Mouse (Mus musculus) liver, embryonic 12.5 days (tissue): ENCODE results near the gene Acbd4. TPM values are rescaled to one million over a fixed set of nuclear protein-coding genes. Genes with fewer than 3 reads are reported as not detected.

Experiments
- ATAC-seq: fragments of 200-750 bp; cut with Nextera tagmentation; 2 replicates; pipeline ENCODE4 v1.8.0; 2017; ENCODE audit warnings: moderate number of reproducible peaks, mild to moderate bottlenecking, moderate library complexity
- H3K27ac ChIP-seq: fragments of 300-500 bp; sonication (generic); 2 replicates; pipeline ENCODE4 v1.5.1; 2016; ENCODE audit warnings: mild to moderate bottlenecking
- H3K27me3 ChIP-seq: fragments of 300-500 bp; sonication (generic); replicated peaks from 2 replicates; pipeline ENCODE4 v1.6.1; 2016; ENCODE audit warnings: mild to moderate bottlenecking, moderate library complexity
- H3K36me3 ChIP-seq: fragments of 300-500 bp; sonication (generic); 2 replicates; pipeline ENCODE4 v1.6.1; 2016; ENCODE audit warnings: mild to moderate bottlenecking, moderate library complexity
- H3K4me1 ChIP-seq: fragments of 300-500 bp; sonication (generic); 2 replicates; pipeline ENCODE4 v1.6.1; 2016
- H3K4me2 ChIP-seq: fragments of 300-500 bp; sonication (generic); 2 replicates; pipeline ENCODE4 v1.6.1; 2016; ENCODE audit warnings: mild to moderate bottlenecking, moderate library complexity
- H3K4me3 ChIP-seq: fragments of 300-500 bp; sonication (generic); 2 replicates; pipeline ENCODE4 v1.5.1; 2016; ENCODE audit warnings: mild to moderate bottlenecking, moderate library complexity
- H3K9ac ChIP-seq: fragments of 300-500 bp; sonication (generic); 2 replicates; pipeline ENCODE4 v1.6.1; 2016; ENCODE audit warnings: mild to moderate bottlenecking, moderate library complexity
- H3K9me3 ChIP-seq: fragments of 300-500 bp; sonication (generic); replicated peaks from 2 replicates; pipeline ENCODE4 v1.6.1; 2016; ENCODE audit warnings: mild to moderate bottlenecking, moderate library complexity
- WGBS: fragments of 180-500 bp; shearing (Covaris S2); methylation state at CpG from one replicate; pipeline ENCODE4 v1.1.7; 2016; ENCODE audit not compliant: insufficient replicate concordance; 5-methylcytosine and 5-hydroxymethylcytosine counted together
- polyA plus RNA-seq: library from polyadenylated mRNA; unstranded; fragments of >200 nt; fragmentation: Nextera tagmentation; extraction: Ambion mirVana; gene quantifications from 2 replicates; pipeline ENCODE4 v1.2.1, GENCODE M21; 2016

Acbd4 gene
- polyA plus RNA-seq, 1 experiment from 2014 or later = 40.6 TPM

DNA sequence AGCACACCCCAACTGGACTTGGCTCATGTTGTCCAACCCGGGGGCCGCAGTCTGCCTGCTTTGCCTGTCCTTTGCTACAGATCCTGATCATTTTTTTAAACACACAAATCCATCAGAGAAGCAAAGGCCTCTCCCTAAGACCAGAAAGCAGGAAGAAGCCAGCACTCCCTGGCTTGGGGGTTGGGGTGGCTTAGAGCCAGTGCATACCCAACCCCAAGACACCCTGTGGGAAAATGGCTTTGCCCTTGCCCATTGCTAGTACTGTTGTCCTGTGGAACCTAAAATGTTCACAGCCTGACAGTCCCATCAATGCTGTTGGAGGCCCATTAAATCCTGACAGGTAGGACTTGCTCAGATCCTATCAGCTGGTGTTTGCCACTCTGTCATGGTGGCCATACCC is 31.8 kb upstream of the Acbd4 start:
- no peaks in the 10 kb centered on the region for H3K9me3 ChIP-seq
- ATAC-seq = no peak
- H3K27me3 ChIP-seq = no peaks in the 10 kb centered on the region
- 0 out of 2 replicates have a peak, but pooled peaks cover 7% of the 10 kb centered on the region for H3K4me1 ChIP-seq
- H3K9ac ChIP-seq = no peak overlapping the region
- H3K27ac ChIP-seq = no peak overlapping the region
- H3K36me3 ChIP-seq = peaks cover 63% of the 10 kb centered on the region
- 93% methylated on average over 2 of the region's 2 CpGs for WGBS
- H3K4me3 ChIP-seq = no peak overlapping the region
- no peak overlapping the region for H3K4me2 ChIP-seq

DNA sequence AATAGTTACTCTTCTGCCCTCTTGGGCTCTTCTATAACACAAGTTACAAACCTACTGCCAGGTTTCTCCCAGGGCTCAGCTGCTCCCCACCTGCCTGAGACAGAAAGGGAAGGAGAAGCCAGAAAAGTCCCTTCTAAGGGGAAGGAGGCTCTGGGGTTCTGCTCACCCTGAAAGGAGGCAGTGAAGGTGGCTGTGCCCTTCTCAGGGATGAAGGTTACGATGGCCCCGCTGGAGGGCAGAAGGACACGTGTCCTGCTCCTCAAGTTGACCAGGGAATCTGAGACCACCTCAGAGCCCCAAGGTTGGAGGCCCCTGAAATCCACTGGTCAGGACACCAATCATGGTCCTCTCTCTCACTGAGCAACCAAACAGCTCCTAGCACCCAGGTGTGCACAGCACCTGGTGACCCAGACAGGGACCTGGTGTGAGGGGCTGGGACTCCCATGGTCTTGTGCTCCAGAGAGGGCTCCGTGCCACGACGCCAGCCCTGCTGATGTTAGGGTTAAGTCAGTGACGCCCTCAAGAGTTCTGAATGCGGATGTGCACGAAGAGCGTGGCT is 31.1 kb upstream of the Acbd4 start:
- H3K36me3 ChIP-seq = peaks cover 58% of the 10 kb centered on the region
- H3K4me3 ChIP-seq = no peak overlapping the region
- H3K27me3 ChIP-seq = no peaks in the 10 kb centered on the region
- H3K9ac ChIP-seq = no peak overlapping the region
- H3K4me1 ChIP-seq = 0 out of 2 replicates have a peak, but pooled peaks cover 7% of the 10 kb centered on the region
- no peak overlapping the region for H3K4me2 ChIP-seq
- H3K27ac ChIP-seq = no peak overlapping the region
- no peaks in the 10 kb centered on the region for H3K9me3 ChIP-seq
- no peak for ATAC-seq
- WGBS = 90% methylated on average over 10 of the region's 10 CpGs

DNA sequence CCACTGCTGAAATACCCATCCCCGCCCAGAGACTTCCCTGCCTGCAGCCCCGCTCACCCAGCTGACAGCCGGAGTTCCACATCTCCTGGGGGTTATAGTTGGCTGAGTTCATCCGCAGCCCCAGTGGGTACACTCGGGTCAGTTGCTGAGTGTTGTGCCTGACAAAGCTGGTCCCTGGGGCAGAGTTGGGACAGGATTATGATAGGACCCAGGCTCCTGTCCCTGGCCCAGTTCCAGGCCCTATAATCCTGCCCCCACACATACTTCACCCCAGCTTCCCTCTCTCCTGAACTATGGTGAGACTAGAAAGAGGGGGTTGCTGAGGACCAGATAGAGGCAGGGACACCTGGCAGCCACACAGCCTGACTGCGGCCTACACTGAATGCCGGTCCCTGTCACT is 27.8 kb upstream of the Acbd4 start:
- no peak overlapping the region for H3K27ac ChIP-seq
- H3K4me2 ChIP-seq = no peak overlapping the region
- no peak for ATAC-seq
- 81% methylated on average over 7 of the region's 7 CpGs for WGBS
- H3K9ac ChIP-seq = no peak overlapping the region
- H3K4me1 ChIP-seq = 0 out of 2 replicates have a peak, but pooled peaks cover 7% of the 10 kb centered on the region
- H3K36me3 ChIP-seq = peaks cover 25% of the 10 kb centered on the region
- no peaks in the 10 kb centered on the region for H3K9me3 ChIP-seq
- H3K4me3 ChIP-seq = no peak overlapping the region
- peaks cover 20% of the 10 kb centered on the region; the same call in 1 of the 2 replicates for H3K27me3 ChIP-seq

DNA sequence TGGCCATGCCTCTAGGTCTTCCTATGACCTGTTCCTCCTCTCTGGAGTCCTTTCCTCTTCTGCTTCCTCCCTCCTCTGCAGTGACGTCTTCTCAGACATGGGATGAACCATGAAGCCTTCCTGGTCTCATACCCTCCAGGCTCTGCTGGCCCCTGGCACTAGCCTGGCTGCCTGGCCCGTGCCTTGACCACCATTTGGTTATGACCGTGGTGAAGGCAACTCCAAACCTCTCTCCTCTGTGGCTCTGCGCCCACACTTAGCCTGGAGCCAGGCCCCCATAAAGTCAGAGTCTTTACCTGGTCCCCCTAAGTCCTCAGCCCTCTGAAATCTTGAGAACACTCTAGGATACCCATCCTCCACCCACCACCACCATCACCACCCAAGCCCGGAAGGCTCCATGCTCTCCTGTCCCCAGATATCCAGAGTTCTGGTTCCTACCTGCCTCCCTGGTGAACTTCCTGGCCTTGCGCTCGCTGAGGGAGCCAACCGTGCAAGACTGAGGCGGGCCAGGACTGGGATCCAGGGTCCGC is 27.3 kb upstream of the Acbd4 start:
- WGBS = 58% methylated on average over 10 of the region's 10 CpGs
- H3K27ac ChIP-seq = no peak overlapping the region
- ATAC-seq = no peak

DNA sequence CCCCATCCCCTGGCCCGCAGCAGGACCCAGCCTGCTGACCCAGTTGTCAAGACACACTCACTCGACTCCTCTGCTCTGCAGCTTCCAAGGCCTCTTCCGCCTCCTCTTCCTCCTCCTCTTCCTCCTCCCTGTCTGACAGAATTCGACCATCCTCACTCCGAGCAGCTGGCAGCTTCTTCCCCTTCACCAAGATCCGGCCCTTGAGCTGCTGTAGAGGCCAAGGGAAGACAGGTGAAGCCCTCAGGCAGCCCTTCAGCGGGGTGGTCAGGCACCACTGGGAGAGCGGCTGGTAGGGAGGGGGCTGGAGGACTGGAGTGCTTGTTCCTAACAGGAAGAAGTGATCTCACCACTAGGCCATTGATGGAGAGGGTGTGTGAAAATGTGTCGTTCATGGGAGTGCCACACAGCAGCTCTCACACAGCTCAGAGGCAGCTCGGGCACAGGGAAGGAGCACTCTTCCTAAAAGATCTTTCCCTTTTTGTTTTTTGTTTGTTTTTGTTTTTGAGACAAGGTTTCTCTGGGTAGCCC is 26.6 kb upstream of the Acbd4 start:
- Histone ChIP-seq H3K27ac (no peak overlapping the region), H3K4me3 (no peak overlapping the region), H3K36me3 (peaks cover 13% of the 10 kb centered on the region), H3K4me2 (no peak overlapping the region), H3K9ac (no peak overlapping the region), H3K27me3 (peaks cover 32% of the 10 kb centered on the region), H3K9me3 (no peaks in the 10 kb centered on the region), H3K4me1 (0 out of 2 replicates have a peak, but pooled peaks cover 7% of the 10 kb centered on the region)
- ATAC-seq = no peak
- WGBS = 26% methylated on average over 10 of the region's 10 CpGs

More for the DNA sequence above, 27.3 kb upstream of the Acbd4 start:
- no peaks in the 10 kb centered on the region for H3K9me3 ChIP-seq
- H3K36me3 ChIP-seq = peaks cover 20% of the 10 kb centered on the region
- no peak overlapping the region for H3K4me2 ChIP-seq
- no peak overlapping the region for H3K9ac ChIP-seq
- 0 out of 2 replicates have a peak, but pooled peaks cover 7% of the 10 kb centered on the region for H3K4me1 ChIP-seq
- no peak overlapping the region for H3K4me3 ChIP-seq
- H3K27me3 ChIP-seq = peaks cover 26% of the 10 kb centered on the region; the same call in 1 of the 2 replicates

DNA sequence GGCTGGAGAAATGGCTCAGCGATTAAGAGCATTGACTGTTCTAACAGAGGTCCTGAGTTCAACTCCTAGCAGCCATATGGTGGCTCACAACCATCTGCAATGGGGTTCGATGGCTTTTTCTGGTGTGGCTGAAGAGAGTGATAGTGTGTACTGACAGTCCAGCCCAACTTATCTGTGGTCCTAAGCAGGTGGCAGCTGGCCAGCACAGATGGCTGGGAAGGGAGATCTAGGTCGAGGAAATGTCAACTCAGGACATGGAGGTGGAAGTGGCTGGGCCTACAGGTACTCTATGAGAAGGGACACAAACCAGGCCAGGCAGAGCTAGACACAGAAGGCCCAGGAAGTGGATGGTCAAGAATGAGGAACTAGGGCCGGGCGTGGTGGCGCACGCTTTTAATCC is 25.5 kb upstream of the Acbd4 start:
- H3K27me3 ChIP-seq = peaks cover 44% of the 10 kb centered on the region
- 0 out of 2 replicates have a peak, but pooled peaks cover 3% of the 10 kb centered on the region for H3K36me3 ChIP-seq
- H3K4me3 ChIP-seq = no peak overlapping the region
- H3K9me3 ChIP-seq = no peaks in the 10 kb centered on the region
- 60% methylated on average over 7 of the region's 7 CpGs for WGBS
- H3K4me1 ChIP-seq = peaks cover 15% of the 10 kb centered on the region
- no peak overlapping the region for H3K4me2 ChIP-seq
- no peak for ATAC-seq
- H3K9ac ChIP-seq = no peak overlapping the region
- H3K27ac ChIP-seq = no peak overlapping the region

DNA sequence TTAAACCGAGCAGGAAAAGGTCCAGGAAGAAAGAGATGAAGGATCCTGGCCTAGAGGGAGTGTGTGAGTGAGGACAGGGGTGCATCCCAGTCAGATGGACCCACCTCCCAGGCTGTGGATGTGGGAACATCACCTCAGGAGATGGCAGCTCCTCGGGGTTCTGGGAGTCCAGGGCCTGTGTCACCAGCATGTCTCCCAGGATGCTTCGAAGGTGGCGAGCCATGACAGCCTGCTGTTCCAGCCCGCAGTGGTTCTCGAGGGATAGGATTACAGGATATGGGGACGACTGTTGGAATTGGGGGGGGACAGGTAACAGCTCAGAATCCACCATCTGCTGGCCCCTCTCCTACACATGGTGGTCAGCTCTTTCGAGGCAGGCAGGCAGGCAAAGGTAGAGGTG is 24.9 kb upstream of the Acbd4 start:
- Histone ChIP-seq H3K27me3 (peaks cover 50% of the 10 kb centered on the region), H3K27ac (no peak overlapping the region)
- WGBS = 72% methylated on average over 8 of the region's 8 CpGs

DNA sequence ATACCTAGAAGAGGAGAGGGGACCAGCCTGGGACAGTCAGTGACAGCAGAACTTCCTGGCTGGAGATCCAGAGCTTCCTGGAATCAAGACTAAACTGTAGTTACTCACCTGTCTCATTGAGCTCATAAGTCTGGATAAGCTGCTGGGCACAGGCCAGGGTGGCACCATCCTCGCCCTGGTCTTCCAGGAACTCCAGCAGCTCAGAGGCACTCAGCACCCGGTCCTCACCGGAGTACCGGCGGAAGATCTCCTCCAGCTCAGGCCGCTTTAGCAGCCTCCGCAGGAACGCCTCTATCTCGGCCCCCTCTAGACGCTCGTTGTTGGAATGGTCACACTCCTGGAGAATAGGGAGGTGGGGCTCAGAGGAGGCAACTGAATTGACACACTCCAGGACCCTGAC is 23.4 kb upstream of the Acbd4 start:
- no peak overlapping the region for H3K27ac ChIP-seq
- no peaks in the 10 kb centered on the region for H3K9me3 ChIP-seq
- H3K9ac ChIP-seq = no peak overlapping the region
- peaks cover 63% of the 10 kb centered on the region for H3K27me3 ChIP-seq
- H3K4me3 ChIP-seq = no peak overlapping the region
- ATAC-seq = no peak
- peaks cover 15% of the 10 kb centered on the region for H3K4me1 ChIP-seq
- H3K4me2 ChIP-seq = no peak overlapping the region
- H3K36me3 ChIP-seq = no peaks in the 10 kb centered on the region
- 79% methylated on average over 11 of the region's 11 CpGs for WGBS

More for the DNA sequence above, 24.9 kb upstream of the Acbd4 start:
- Histone ChIP-seq H3K9me3 (no peaks in the 10 kb centered on the region), H3K36me3 (0 out of 2 replicates have a peak, but pooled peaks cover 3% of the 10 kb centered on the region), H3K4me2 (no peak overlapping the region), H3K9ac (no peak overlapping the region), H3K4me3 (no peak overlapping the region), H3K4me1 (peaks cover 15% of the 10 kb centered on the region)
- no peak for ATAC-seq

DNA sequence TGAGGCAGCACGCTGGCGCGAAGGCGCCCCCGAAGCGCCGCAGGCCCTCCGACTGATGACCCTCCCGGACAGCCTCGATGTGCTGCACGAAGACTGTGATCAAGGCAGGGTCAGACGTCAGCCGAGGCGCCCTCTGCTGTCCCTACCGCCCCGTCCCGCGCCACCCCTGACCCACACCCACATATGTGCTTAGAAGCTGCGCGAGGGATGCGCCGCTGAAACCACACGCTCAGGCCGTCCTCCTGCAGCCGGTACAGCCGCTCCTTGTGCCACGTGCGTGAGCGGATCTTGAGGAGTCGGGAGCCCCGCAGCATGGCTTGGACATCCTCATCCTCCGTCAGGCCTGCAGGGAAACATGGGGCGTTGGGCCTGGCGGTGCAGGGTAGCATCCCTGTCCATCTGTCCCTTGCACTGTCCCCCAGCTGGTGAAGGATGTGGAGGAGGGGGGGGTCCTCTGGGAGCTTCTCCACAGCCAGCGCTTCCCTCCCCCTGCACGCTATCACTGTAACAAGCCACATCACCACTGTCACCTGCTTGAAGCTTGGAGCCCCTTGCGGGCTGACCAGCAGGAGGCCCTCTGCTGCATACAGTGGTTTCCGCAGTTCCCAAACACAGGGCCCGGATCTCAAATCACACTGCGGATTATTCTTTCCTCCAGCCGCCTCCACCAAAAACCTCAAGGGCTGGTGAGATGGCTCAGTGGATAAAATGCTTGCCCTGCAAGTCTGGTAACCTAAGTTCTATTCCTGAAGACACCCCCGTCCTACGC is 21.0 kb upstream of the Acbd4 start:
- Histone ChIP-seq H3K4me1 (peaks cover 8% of the 10 kb centered on the region), H3K4me2 (peak overlapping the region; percentile 60), H3K9ac (peak overlapping the region; percentile 22), H3K27ac (no peak overlapping the region), H3K36me3 (no peaks in the 10 kb centered on the region), H3K9me3 (no peaks in the 10 kb centered on the region), H3K4me3 (peak overlapping the region; percentile 32), H3K27me3 (peaks cover 63% of the 10 kb centered on the region)
- peak; percentile 42 for ATAC-seq
- WGBS = 3% methylated on average over 43 of the region's 43 CpGs

DNA sequence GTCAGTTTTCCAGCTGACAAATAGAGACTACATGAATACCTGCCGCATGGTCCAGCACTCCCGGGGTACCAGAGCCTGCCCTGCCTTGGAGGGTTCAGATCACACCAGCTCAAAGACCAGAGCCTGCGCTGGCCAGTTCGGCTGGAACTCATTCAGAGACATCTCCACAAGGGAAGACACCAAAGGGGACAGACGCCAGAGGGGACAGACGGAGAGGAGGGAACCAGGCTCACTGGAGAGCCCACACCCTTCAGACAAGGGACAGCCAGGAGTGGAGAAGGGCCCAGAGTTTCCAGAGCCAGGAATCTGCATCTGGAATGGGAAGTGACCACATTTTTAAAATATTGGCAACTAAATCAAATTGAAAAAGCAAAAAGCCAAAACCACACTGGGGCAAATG is 19.9 kb upstream of the Acbd4 start:
- no peaks in the 10 kb centered on the region for H3K36me3 ChIP-seq
- H3K9ac ChIP-seq = no peak overlapping the region
- 59% methylated on average over 6 of the region's 6 CpGs for WGBS
- ATAC-seq = no peak
- H3K4me1 ChIP-seq = peaks cover 8% of the 10 kb centered on the region
- no peak overlapping the region for H3K4me3 ChIP-seq
- H3K27me3 ChIP-seq = peaks cover 61% of the 10 kb centered on the region
- H3K27ac ChIP-seq = no peak overlapping the region
- no peaks in the 10 kb centered on the region for H3K9me3 ChIP-seq
- no peak overlapping the region for H3K4me2 ChIP-seq

DNA sequence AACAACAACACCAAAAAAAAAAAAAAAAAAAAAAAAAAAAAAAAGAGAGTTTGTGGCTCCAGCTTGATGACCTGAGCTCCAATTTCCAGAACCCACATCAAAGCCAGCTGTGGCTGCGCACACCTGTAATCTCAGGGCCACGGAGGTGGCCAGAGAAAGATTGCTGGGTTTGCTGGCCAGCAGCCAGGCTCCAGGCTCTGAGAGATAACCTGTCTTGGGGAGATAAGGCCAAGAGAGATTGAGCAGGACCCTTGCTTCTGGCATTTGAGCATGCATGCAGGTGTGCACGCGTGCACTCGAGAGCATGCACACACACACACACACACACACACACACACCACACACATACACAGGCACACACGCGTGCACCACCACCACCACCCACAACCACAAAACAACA is 8.2 kb upstream of the Acbd4 start:
- Histone ChIP-seq H3K27me3 (peaks cover 34% of the 10 kb centered on the region), H3K4me1 (peaks cover 20% of the 10 kb centered on the region), H3K9me3 (no peaks in the 10 kb centered on the region), H3K4me2 (no peak overlapping the region), H3K27ac (no peak overlapping the region), H3K9ac (no peak overlapping the region), H3K4me3 (no peak overlapping the region), H3K36me3 (no peaks in the 10 kb centered on the region)
- WGBS = 72% methylated on average over 7 of the region's 7 CpGs
- ATAC-seq = no peak
